Mouse (Mus musculus): Measurements from ENCODE around the gene Gnaq. TPM values are rescaled to one million over a fixed set of nuclear protein-coding genes. Genes with fewer than 3 reads are reported as not detected.

The Gnaq gene
- polyA plus RNA-seq, 1 experiment from 2014 or later: 59.0 TPM

GRCm38 (mm10) chr19:16383127-16383526 lies 250.5 kb downstream of the Gnaq start:
- no peak overlapping the region for H3K9ac ChIP-seq (replicated peaks; ENCODE audit: low read depth, low read length)
- H3K4me1 ChIP-seq (ENCODE audit: control insufficient read depth, insufficient read depth, low read length): peaks cover 9% of the 10 kb centered on the region; the same call in 1 of the 2 replicates
- H3K36me3 ChIP-seq (ENCODE audit: control insufficient read depth, insufficient read depth, low read length): peaks cover 9% of the 10 kb centered on the region
- no peak overlapping the region for H3K27ac ChIP-seq (ENCODE audit: low read depth, low read length)
- no peak overlapping the region for H3K4me3 ChIP-seq (ENCODE audit: low read depth, low read length)
- H3K9me3 ChIP-seq (ENCODE audit: control insufficient read depth, low read length): no peaks in the 10 kb centered on the region
- H3K4me2 ChIP-seq (ENCODE audit: low read depth, low read length): no peak overlapping the region
- peak; percentile 38; the same call in 1 of the 2 replicates for ATAC-seq (ENCODE audit: low read depth)
- WGBS: 49% methylated on average over 13 of the region's 13 CpGs
- no peaks in the 10 kb centered on the region for H3K27me3 ChIP-seq (ENCODE audit: control insufficient read depth, insufficient read depth, low read length)

GRCm38 (mm10) chr19:16384094-16384493 lies 251.5 kb downstream of the Gnaq start:
- Histone ChIP-seq H3K9me3 (ENCODE audit: control insufficient read depth, low read length) (no peaks in the 10 kb centered on the region), H3K4me3 (ENCODE audit: low read depth, low read length) (no peak overlapping the region), H3K36me3 (ENCODE audit: control insufficient read depth, insufficient read depth, low read length) (peaks cover 9% of the 10 kb centered on the region), H3K4me1 (ENCODE audit: control insufficient read depth, insufficient read depth, low read length) (peaks cover 9% of the 10 kb centered on the region; the same call in 1 of the 2 replicates), H3K27me3 (ENCODE audit: control insufficient read depth, insufficient read depth, low read length) (no peaks in the 10 kb centered on the region), H3K4me2 (ENCODE audit: low read depth, low read length) (no peak overlapping the region), H3K9ac (replicated peaks; ENCODE audit: low read depth, low read length) (no peak overlapping the region), H3K27ac (ENCODE audit: low read depth, low read length) (no peak overlapping the region)
- ATAC-seq (ENCODE audit: low read depth): no peak
- 93% methylated on average over 6 of the region's 6 CpGs for WGBS

GRCm38 (mm10) chr19:16384957-16385356 lies 252.3 kb downstream of the Gnaq start:
- Histone ChIP-seq H3K4me2 (ENCODE audit: low read depth, low read length) (no peak overlapping the region), H3K36me3 (ENCODE audit: control insufficient read depth, insufficient read depth, low read length) (peaks cover 5% of the 10 kb centered on the region; the same call in 1 of the 2 replicates), H3K9me3 (ENCODE audit: control insufficient read depth, low read length) (no peaks in the 10 kb centered on the region), H3K27ac (ENCODE audit: low read depth, low read length) (peak overlapping the region; percentile 52; the same call in 1 of the 2 replicates), H3K27me3 (ENCODE audit: control insufficient read depth, insufficient read depth, low read length) (no peaks in the 10 kb centered on the region), H3K9ac (replicated peaks; ENCODE audit: low read depth, low read length) (no peak overlapping the region), H3K4me3 (ENCODE audit: low read depth, low read length) (no peak overlapping the region), H3K4me1 (ENCODE audit: control insufficient read depth, insufficient read depth, low read length) (peaks cover 9% of the 10 kb centered on the region; the same call in 1 of the 2 replicates)
- WGBS: 45% methylated on average over 11 of the region's 11 CpGs
- peak; percentile 45; the same call in 1 of the 2 replicates for ATAC-seq (ENCODE audit: low read depth)

GRCm38 (mm10) chr19:16386514-16386913 lies 253.9 kb downstream of the Gnaq start:
- peaks cover 4% of the 10 kb centered on the region; the same call in 1 of the 2 replicates for H3K36me3 ChIP-seq (ENCODE audit: control insufficient read depth, insufficient read depth, low read length)
- H3K4me1 ChIP-seq (ENCODE audit: control insufficient read depth, insufficient read depth, low read length): peaks cover 9% of the 10 kb centered on the region; the same call in 1 of the 2 replicates
- 65% methylated on average over 6 of the region's 6 CpGs for WGBS
- no peaks in the 10 kb centered on the region for H3K9me3 ChIP-seq (ENCODE audit: control insufficient read depth, low read length)
- H3K27ac ChIP-seq (ENCODE audit: low read depth, low read length): no peak overlapping the region
- H3K9ac ChIP-seq (replicated peaks; ENCODE audit: low read depth, low read length): no peak overlapping the region
- no peak overlapping the region for H3K4me2 ChIP-seq (ENCODE audit: low read depth, low read length)
- no peak for ATAC-seq (ENCODE audit: low read depth)
- H3K27me3 ChIP-seq (ENCODE audit: control insufficient read depth, insufficient read depth, low read length): no peaks in the 10 kb centered on the region
- no peak overlapping the region for H3K4me3 ChIP-seq (ENCODE audit: low read depth, low read length)

GRCm38 (mm10) chr19:16390192-16390795 lies 257.7 kb downstream of the Gnaq start:
- no peak overlapping the region for H3K9ac ChIP-seq (replicated peaks; ENCODE audit: low read depth, low read length)
- no peaks in the 10 kb centered on the region for H3K9me3 ChIP-seq (ENCODE audit: control insufficient read depth, low read length)
- H3K4me3 ChIP-seq (ENCODE audit: low read depth, low read length): no peak overlapping the region
- H3K27me3 ChIP-seq (ENCODE audit: control insufficient read depth, insufficient read depth, low read length): no peaks in the 10 kb centered on the region
- 0 out of 2 replicates have a peak overlapping the region, but pooled peaks have one; percentile 22 for H3K27ac ChIP-seq (ENCODE audit: low read depth, low read length)
- no peak overlapping the region for H3K4me2 ChIP-seq (ENCODE audit: low read depth, low read length)
- H3K4me1 ChIP-seq (ENCODE audit: control insufficient read depth, insufficient read depth, low read length): no peaks in the 10 kb centered on the region
- ATAC-seq (ENCODE audit: low read depth): no peak
- peaks cover 4% of the 10 kb centered on the region; the same call in 1 of the 2 replicates for H3K36me3 ChIP-seq (ENCODE audit: control insufficient read depth, insufficient read depth, low read length)
- 67% methylated on average over 6 of the region's 6 CpGs for WGBS

GRCm38 (mm10) chr19:16394381-16394780 lies 261.8 kb downstream of the Gnaq start:
- no peaks in the 10 kb centered on the region for H3K27me3 ChIP-seq (ENCODE audit: control insufficient read depth, insufficient read depth, low read length)
- no peak overlapping the region for H3K4me3 ChIP-seq (ENCODE audit: low read depth, low read length)
- H3K27ac ChIP-seq (ENCODE audit: low read depth, low read length): no peak overlapping the region
- no peaks in the 10 kb centered on the region for H3K4me1 ChIP-seq (ENCODE audit: control insufficient read depth, insufficient read depth, low read length)
- H3K9ac ChIP-seq (replicated peaks; ENCODE audit: low read depth, low read length): no peak overlapping the region
- no peaks in the 10 kb centered on the region for H3K36me3 ChIP-seq (ENCODE audit: control insufficient read depth, insufficient read depth, low read length)
- H3K4me2 ChIP-seq (ENCODE audit: low read depth, low read length): no peak overlapping the region
- no peak for ATAC-seq (ENCODE audit: low read depth)
- no peaks in the 10 kb centered on the region for H3K9me3 ChIP-seq (ENCODE audit: control insufficient read depth, low read length)
- 94% methylated on average over 5 of the region's 5 CpGs for WGBS

GRCm38 (mm10) chr19:16403101-16403500 lies 270.5 kb downstream of the Gnaq start:
- Histone ChIP-seq H3K4me2 (ENCODE audit: low read depth, low read length) (no peak overlapping the region), H3K9ac (replicated peaks; ENCODE audit: low read depth, low read length) (no peak overlapping the region), H3K4me1 (ENCODE audit: control insufficient read depth, insufficient read depth, low read length) (no peaks in the 10 kb centered on the region), H3K27ac (ENCODE audit: low read depth, low read length) (no peak overlapping the region), H3K4me3 (ENCODE audit: low read depth, low read length) (no peak overlapping the region), H3K36me3 (ENCODE audit: control insufficient read depth, insufficient read depth, low read length) (no peaks in the 10 kb centered on the region), H3K27me3 (ENCODE audit: control insufficient read depth, insufficient read depth, low read length) (no peaks in the 10 kb centered on the region), H3K9me3 (ENCODE audit: control insufficient read depth, low read length) (no peaks in the 10 kb centered on the region)
- 83% methylated on average over 6 of the region's 6 CpGs for WGBS
- no peak for ATAC-seq (ENCODE audit: low read depth)

GRCm38 (mm10) chr19:16407727-16408126 lies 275.1 kb downstream of the Gnaq start:
- Histone ChIP-seq H3K4me3 (ENCODE audit: low read depth, low read length) (no peak overlapping the region), H3K9me3 (ENCODE audit: control insufficient read depth, low read length) (no peaks in the 10 kb centered on the region), H3K9ac (replicated peaks; ENCODE audit: low read depth, low read length) (no peak overlapping the region), H3K36me3 (ENCODE audit: control insufficient read depth, insufficient read depth, low read length) (no peaks in the 10 kb centered on the region), H3K4me2 (ENCODE audit: low read depth, low read length) (no peak overlapping the region), H3K27me3 (ENCODE audit: control insufficient read depth, insufficient read depth, low read length) (no peaks in the 10 kb centered on the region), H3K27ac (ENCODE audit: low read depth, low read length) (no peak overlapping the region), H3K4me1 (ENCODE audit: control insufficient read depth, insufficient read depth, low read length) (no peaks in the 10 kb centered on the region)
- ATAC-seq (ENCODE audit: low read depth): no peak
- WGBS: 90% methylated on average over 1 of the region's 1 CpGs

GRCm38 (mm10) chr19:16411302-16411701 lies 278.7 kb downstream of the Gnaq start:
- H3K4me2 ChIP-seq (ENCODE audit: low read depth, low read length): no peak overlapping the region
- no peaks in the 10 kb centered on the region for H3K36me3 ChIP-seq (ENCODE audit: control insufficient read depth, insufficient read depth, low read length)
- ATAC-seq (ENCODE audit: low read depth): no peak
- H3K27me3 ChIP-seq (ENCODE audit: control insufficient read depth, insufficient read depth, low read length): no peaks in the 10 kb centered on the region
- no peak overlapping the region for H3K27ac ChIP-seq (ENCODE audit: low read depth, low read length)
- no peaks in the 10 kb centered on the region for H3K9me3 ChIP-seq (ENCODE audit: control insufficient read depth, low read length)
- no peak overlapping the region for H3K9ac ChIP-seq (replicated peaks; ENCODE audit: low read depth, low read length)
- H3K4me1 ChIP-seq (ENCODE audit: control insufficient read depth, insufficient read depth, low read length): no peaks in the 10 kb centered on the region
- no peak overlapping the region for H3K4me3 ChIP-seq (ENCODE audit: low read depth, low read length)

Measured in neural tube, embryonic 14.5 days (tissue).